Mouse (Mus musculus): ENCODE measurements around the gene Wfdc12. TPM values are rescaled to one million over a fixed set of nuclear protein-coding genes. Genes with fewer than 3 reads are reported as not detected.

Gene Wfdc12
- polyA plus RNA-seq, 1 experiment from 2014 or later, result not detected

- no peak for ATAC-seq (ENCODE audit: insufficient number of reproducible peaks, insufficient read depth, low FRiP score, low TSS enrichment, low read depth)
- no peaks in the 10 kb centered on the region for H3K9me3 ChIP-seq
- no peak overlapping the region for H3K27ac ChIP-seq
- H3K4me2 ChIP-seq, result no peak overlapping the region
- no peak overlapping the region for H3K9ac ChIP-seq
- 84% methylated on average over 5 of the region's 5 CpGs for WGBS
- no peak overlapping the region for H3K4me3 ChIP-seq
- no peaks in the 10 kb centered on the region for H3K4me1 ChIP-seq
- no peaks in the 10 kb centered on the region for H3K27me3 ChIP-seq
- H3K36me3 ChIP-seq, result no peaks in the 10 kb centered on the region
Measured at GRCm38 (mm10) chr2:164195971-164196699, 5.7 kb upstream of the Wfdc12 start.

DNA sequence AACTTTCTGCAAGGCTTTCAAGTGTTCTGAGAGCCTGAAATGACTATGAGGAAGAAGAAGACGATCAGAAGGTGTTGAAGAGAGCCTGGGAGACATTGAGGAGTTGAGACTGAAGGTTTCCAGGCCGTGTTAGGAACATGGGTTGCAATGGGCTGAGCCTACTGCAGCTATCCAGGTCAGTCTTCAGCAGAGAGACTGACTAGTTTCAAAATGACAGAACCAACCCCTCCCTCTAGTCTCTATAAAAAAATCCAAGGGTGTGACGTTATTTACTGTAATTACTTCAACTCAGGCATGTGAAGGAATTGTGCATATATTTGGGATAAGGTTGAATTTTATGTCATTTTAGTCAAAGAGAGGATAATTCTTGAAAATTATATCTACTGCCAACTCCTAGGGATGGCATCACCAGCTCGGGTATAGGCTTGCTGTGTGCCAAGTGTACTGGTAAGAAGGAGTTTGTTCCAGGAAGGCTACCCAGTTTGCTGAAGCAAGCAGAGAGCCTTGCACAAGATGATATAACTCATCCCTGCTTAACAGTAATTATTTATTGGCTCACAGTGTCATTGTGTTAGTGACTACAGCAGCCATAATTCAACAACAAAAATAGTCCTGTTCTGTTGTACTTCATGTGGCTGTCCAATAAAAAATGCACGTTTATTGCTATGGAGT is 4.7 kb upstream of the Wfdc12 start:
- Histone ChIP-seq H3K27ac (no peak overlapping the region), H3K4me3 (no peak overlapping the region), H3K36me3 (no peaks in the 10 kb centered on the region), H3K4me1 (no peaks in the 10 kb centered on the region), H3K27me3 (no peaks in the 10 kb centered on the region), H3K4me2 (no peak overlapping the region), H3K9me3 (no peaks in the 10 kb centered on the region), H3K9ac (no peak overlapping the region)
- ATAC-seq (ENCODE audit: insufficient number of reproducible peaks, insufficient read depth, low FRiP score, low TSS enrichment, low read depth), result no peak
- WGBS, result 85% methylated on average over 5 of the region's 5 CpGs

DNA sequence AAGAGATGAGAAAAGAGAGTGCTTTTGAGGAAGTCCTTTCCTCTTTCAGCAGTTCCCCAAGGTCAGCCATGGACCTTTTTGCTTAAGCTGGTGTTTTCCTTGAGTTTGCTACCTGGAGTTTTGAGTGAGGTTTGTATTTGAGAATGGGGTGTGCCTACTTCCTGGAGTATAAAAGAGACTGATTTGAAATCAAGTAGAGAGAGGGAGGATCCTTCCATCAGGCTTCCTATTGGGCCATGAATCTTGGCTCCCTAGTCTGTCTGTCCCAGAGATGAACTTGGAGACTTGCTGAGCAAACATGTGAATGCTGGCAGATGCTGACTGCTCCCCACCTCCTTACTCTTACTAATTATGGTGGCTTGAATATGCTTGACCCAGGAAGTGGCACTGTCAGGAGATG is 1.9 kb upstream of the Wfdc12 start:
- H3K27me3 ChIP-seq, result no peaks in the 10 kb centered on the region
- no peak overlapping the region for H3K4me2 ChIP-seq
- H3K27ac ChIP-seq, result no peak overlapping the region
- ATAC-seq (ENCODE audit: insufficient number of reproducible peaks, insufficient read depth, low FRiP score, low TSS enrichment, low read depth), result no peak
- H3K4me1 ChIP-seq, result no peaks in the 10 kb centered on the region
- H3K4me3 ChIP-seq, result no peak overlapping the region
- H3K9me3 ChIP-seq, result no peaks in the 10 kb centered on the region
- no peaks in the 10 kb centered on the region for H3K36me3 ChIP-seq
- no peak overlapping the region for H3K9ac ChIP-seq

DNA sequence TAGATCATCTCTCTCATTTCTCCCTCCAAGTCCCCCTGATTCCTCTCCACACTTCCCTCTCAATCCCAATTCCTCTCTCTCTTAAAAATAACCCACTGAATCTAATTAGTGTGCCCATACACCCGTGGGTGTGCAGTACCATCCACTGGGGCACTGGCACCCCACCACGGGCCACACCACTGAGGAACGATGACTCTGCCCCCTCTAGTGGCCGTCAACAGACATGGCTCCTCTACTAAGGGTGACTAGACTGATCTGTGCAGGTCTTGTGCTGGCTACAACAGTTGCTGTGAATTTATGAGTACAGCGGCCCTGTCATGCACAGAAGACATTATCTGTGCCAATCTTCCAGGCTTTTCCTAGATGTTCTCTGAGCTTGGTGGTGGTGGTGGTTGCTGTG is 1.7 kb downstream of the Wfdc12 start:
- Histone ChIP-seq H3K36me3 (no peaks in the 10 kb centered on the region), H3K27ac (no peak overlapping the region), H3K9ac (no peak overlapping the region), H3K27me3 (no peaks in the 10 kb centered on the region), H3K4me3 (no peak overlapping the region), H3K9me3 (no peaks in the 10 kb centered on the region), H3K4me1 (peaks cover 8% of the 10 kb centered on the region), H3K4me2 (no peak overlapping the region)
- 27% methylated on average over 5 of the region's 5 CpGs for WGBS
- ATAC-seq (ENCODE audit: insufficient number of reproducible peaks, insufficient read depth, low FRiP score, low TSS enrichment, low read depth), result no peak

- H3K4me2 ChIP-seq, result no peak overlapping the region
- peaks cover 14% of the 10 kb centered on the region for H3K4me1 ChIP-seq
- H3K4me3 ChIP-seq, result no peak overlapping the region
- no peaks in the 10 kb centered on the region for H3K9me3 ChIP-seq
- no peaks in the 10 kb centered on the region for H3K36me3 ChIP-seq
- H3K27ac ChIP-seq, result no peak overlapping the region
- WGBS, result 41% methylated on average over 9 of the region's 9 CpGs
- H3K27me3 ChIP-seq, result 0 out of 2 replicates have a peak, but pooled peaks cover 6% of the 10 kb centered on the region
- no peak for ATAC-seq (ENCODE audit: insufficient number of reproducible peaks, insufficient read depth, low FRiP score, low TSS enrichment, low read depth)
- no peak overlapping the region for H3K9ac ChIP-seq
Measured at GRCm38 (mm10) chr2:164184145-164184719, 6.2 kb downstream of the Wfdc12 start.

GRCm38 (mm10) chr2:164183340-164183739 is 7.1 kb downstream of the Wfdc12 start:
- no peak for ATAC-seq (ENCODE audit: insufficient number of reproducible peaks, insufficient read depth, low FRiP score, low TSS enrichment, low read depth)
- Histone ChIP-seq H3K9me3 (no peaks in the 10 kb centered on the region), H3K9ac (no peak overlapping the region), H3K36me3 (no peaks in the 10 kb centered on the region), H3K4me1 (peaks cover 14% of the 10 kb centered on the region), H3K4me2 (no peak overlapping the region), H3K4me3 (no peak overlapping the region), H3K27ac (no peak overlapping the region), H3K27me3 (0 out of 2 replicates have a peak, but pooled peaks cover 6% of the 10 kb centered on the region)
- WGBS, result 52% methylated on average over 9 of the region's 9 CpGs

DNA sequence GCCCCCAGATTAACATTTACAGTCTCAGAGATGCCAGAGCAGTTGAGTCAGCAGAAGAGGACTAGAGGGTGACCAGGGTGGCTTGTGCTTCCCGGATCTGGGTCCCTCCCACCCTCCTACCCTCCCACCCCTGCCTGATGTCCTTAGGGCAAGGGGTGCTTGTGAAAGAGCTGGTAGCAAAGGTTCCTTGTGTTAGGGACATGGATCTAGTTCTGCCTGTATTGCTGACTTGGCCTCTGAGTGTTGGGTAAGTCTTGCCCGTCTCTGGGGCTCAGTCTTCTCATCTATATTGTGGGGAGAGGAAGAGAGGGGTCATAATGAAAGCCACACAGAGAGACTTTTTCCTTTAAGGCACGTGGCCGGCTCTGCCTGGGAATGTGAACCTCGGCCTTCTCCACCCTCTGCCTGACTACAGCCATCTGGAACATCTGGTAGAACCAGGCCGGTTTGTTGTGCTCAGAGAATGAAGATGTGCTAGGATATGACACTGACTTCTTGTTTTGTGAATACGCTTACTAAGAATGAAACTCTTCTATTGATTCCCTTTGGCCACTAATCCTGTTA is 7.6 kb downstream of the Wfdc12 start, which contains the start of gene Wfdc5:
Gene Wfdc5 (minus strand): TSS at position 51 of the 564 bp plus-strand sequence.
- H3K27me3 ChIP-seq, result 0 out of 2 replicates have a peak, but pooled peaks cover 6% of the 10 kb centered on the region
- WGBS, result 65% methylated on average over 7 of the region's 7 CpGs

GRCm38 (mm10) chr2:164180770-164181169 is 9.6 kb downstream of the Wfdc12 start:
- H3K27me3 ChIP-seq, result peaks cover 14% of the 10 kb centered on the region; the same call in 1 of the 2 replicates
- no peak overlapping the region for H3K4me3 ChIP-seq
- H3K4me2 ChIP-seq, result no peak overlapping the region
- peaks cover 14% of the 10 kb centered on the region for H3K4me1 ChIP-seq
- no peaks in the 10 kb centered on the region for H3K36me3 ChIP-seq
- H3K9me3 ChIP-seq, result no peaks in the 10 kb centered on the region
- no peak overlapping the region for H3K27ac ChIP-seq
- WGBS, result 89% methylated on average over 4 of the region's 4 CpGs
- ATAC-seq (ENCODE audit: insufficient number of reproducible peaks, insufficient read depth, low FRiP score, low TSS enrichment, low read depth), result no peak
- H3K9ac ChIP-seq, result no peak overlapping the region

More for the DNA sequence above, 7.6 kb downstream of the Wfdc12 start, which contains the start of gene Wfdc5:
- peaks cover 14% of the 10 kb centered on the region for H3K4me1 ChIP-seq
- H3K9ac ChIP-seq, result no peak within 1 kb of the TSS
- no peak within 1 kb of the TSS for H3K27ac ChIP-seq
- no peak within 1 kb of the TSS for H3K4me2 ChIP-seq
- H3K36me3 ChIP-seq, result no peaks in the 10 kb centered on the region
- ATAC-seq (ENCODE audit: insufficient number of reproducible peaks, insufficient read depth, low FRiP score, low TSS enrichment, low read depth), result no peak
- no peaks in the 10 kb centered on the region for H3K9me3 ChIP-seq
- no peak within 1 kb of the TSS for H3K4me3 ChIP-seq

- no peak overlapping the region for H3K27ac ChIP-seq
- no peak overlapping the region for H3K4me2 ChIP-seq
- peaks cover 14% of the 10 kb centered on the region; the same call in 1 of the 2 replicates for H3K27me3 ChIP-seq
- no peak overlapping the region for H3K4me3 ChIP-seq
- WGBS, result 30% methylated on average over 3 of the region's 3 CpGs
- H3K36me3 ChIP-seq, result no peaks in the 10 kb centered on the region
- ATAC-seq (ENCODE audit: insufficient number of reproducible peaks, insufficient read depth, low FRiP score, low TSS enrichment, low read depth), result no peak
- H3K9me3 ChIP-seq, result no peaks in the 10 kb centered on the region
- H3K4me1 ChIP-seq, result peaks cover 14% of the 10 kb centered on the region
- no peak overlapping the region for H3K9ac ChIP-seq
Measured at GRCm38 (mm10) chr2:164180124-164180523, 10.3 kb downstream of the Wfdc12 start.

- Histone ChIP-seq H3K27ac (no peak overlapping the region), H3K4me3 (no peak overlapping the region), H3K9ac (no peak overlapping the region), H3K9me3 (no peaks in the 10 kb centered on the region), H3K36me3 (no peaks in the 10 kb centered on the region), H3K4me2 (no peak overlapping the region), H3K27me3 (peaks cover 27% of the 10 kb centered on the region), H3K4me1 (peaks cover 3% of the 10 kb centered on the region; the same call in 1 of the 2 replicates)
- ATAC-seq (ENCODE audit: insufficient number of reproducible peaks, insufficient read depth, low FRiP score, low TSS enrichment, low read depth), result no peak
- 67% methylated on average over 5 of the region's 5 CpGs for WGBS
Measured at GRCm38 (mm10) chr2:164177831-164178230, 12.6 kb downstream of the Wfdc12 start.

DNA sequence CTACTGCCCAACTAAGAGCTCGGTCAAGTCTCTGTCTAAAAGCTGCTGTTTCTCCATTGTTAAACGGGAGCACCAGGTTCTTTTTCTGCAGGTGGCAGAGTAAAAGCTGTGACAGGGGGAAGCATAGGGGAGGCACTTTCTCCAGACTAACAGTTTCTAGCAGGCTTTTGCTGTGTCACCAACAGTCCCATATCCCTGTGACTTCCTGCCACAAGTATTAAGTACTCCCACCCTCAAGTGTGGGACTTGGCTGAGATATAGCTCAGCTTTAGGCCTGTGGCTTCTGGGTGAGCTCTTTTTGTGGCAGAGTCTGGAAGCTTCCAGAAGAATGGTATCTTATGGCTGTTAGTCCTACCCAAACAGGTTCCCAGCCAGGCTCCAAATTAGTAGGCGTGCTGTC is 14.6 kb downstream of the Wfdc12 start:
- 76% methylated on average over 3 of the region's 3 CpGs for WGBS
- peaks cover 44% of the 10 kb centered on the region for H3K27me3 ChIP-seq
- H3K4me1 ChIP-seq, result peaks cover 12% of the 10 kb centered on the region
- no peak overlapping the region for H3K4me3 ChIP-seq
- no peak overlapping the region for H3K27ac ChIP-seq
- no peaks in the 10 kb centered on the region for H3K9me3 ChIP-seq
- ATAC-seq (ENCODE audit: insufficient number of reproducible peaks, insufficient read depth, low FRiP score, low TSS enrichment, low read depth), result no peak
- no peaks in the 10 kb centered on the region for H3K36me3 ChIP-seq
- no peak overlapping the region for H3K4me2 ChIP-seq
- no peak overlapping the region for H3K9ac ChIP-seq
